Mouse (Mus musculus) testis, postnatal 14 days (tissue): ENCODE data around the gene Abca8b.
"Not testable (repeated sequence)": the region's sequence is repeated elsewhere in the genome, so short reads cannot be mapped to it uniquely, and the experiment has no call there.

Experiments
- DNase-seq: peaks from one replicate; pipeline ENCODE4 v3.0.0; 2021; ENCODE audit warnings: low spot score

Gene Abca8b

GRCm38 (mm10) chr11:109913156-109913555, 82.5 kb downstream of the Abca8b start:
- DNase-seq = not testable (repeated sequence)

- DNase-seq = not testable (repeated sequence)
Observed at GRCm38 (mm10) chr11:109912118-109912517, 83.5 kb downstream of the Abca8b start.

GRCm38 (mm10) chr11:109909801-109910200, 85.8 kb downstream of the Abca8b start:
- DNase-seq = no peak

- DNase-seq = no peak
Observed at GRCm38 (mm10) chr11:109908207-109909031, 87.2 kb downstream of the Abca8b start.

GRCm38 (mm10) chr11:109907508-109907907, 88.1 kb downstream of the Abca8b start:
- DNase-seq = no peak

- DNase-seq = no peak
Observed at GRCm38 (mm10) chr11:109902616-109903598, 92.7 kb downstream of the Abca8b start.

GRCm38 (mm10) chr11:109900491-109901241, 95.0 kb downstream of the Abca8b start:
- no peak for DNase-seq

- no peak for DNase-seq
Observed at GRCm38 (mm10) chr11:109898791-109899467, 96.7 kb downstream of the Abca8b start.

GRCm38 (mm10) chr11:109895952-109896530, 99.6 kb downstream of the Abca8b start:
- DNase-seq = no peak

GRCm38 (mm10) chr11:109895496-109895895, 100.1 kb downstream of the Abca8b start:
- no peak for DNase-seq

- no peak for DNase-seq
Observed at GRCm38 (mm10) chr11:109893894-109894804, 101.5 kb downstream of the Abca8b start.

- DNase-seq = no peak
Observed at GRCm38 (mm10) chr11:109891989-109892386, 103.7 kb downstream of the Abca8b start.

- DNase-seq = no peak
Observed at GRCm38 (mm10) chr11:109891371-109891988, 104.2 kb downstream of the Abca8b start.

- DNase-seq = no peak
Observed at GRCm38 (mm10) chr11:109889595-109889994, 106.0 kb downstream of the Abca8b start.

GRCm38 (mm10) chr11:109886757-109887156, 108.9 kb downstream of the Abca8b start:
- DNase-seq = no peak

GRCm38 (mm10) chr11:109885521-109885920, 110.1 kb downstream of the Abca8b start:
- no peak for DNase-seq

- DNase-seq = no peak
Observed at GRCm38 (mm10) chr11:109884801-109885200, 110.8 kb downstream of the Abca8b start.

GRCm38 (mm10) chr11:109884126-109884525, 111.5 kb downstream of the Abca8b start:
- DNase-seq = no peak
